Mouse (Mus musculus) urinary bladder, adult 18-20 months (tissue): ENCODE results near the gene Tshr.

Experiments used
- DNase-seq, 2 experiments: peaks; one replicate each; pipeline ENCODE4 v3.0.0; 2022; ENCODE audit warnings: low spot score in 2 of 2, mixed read lengths in 2 of 2

Tshr gene

DNA sequence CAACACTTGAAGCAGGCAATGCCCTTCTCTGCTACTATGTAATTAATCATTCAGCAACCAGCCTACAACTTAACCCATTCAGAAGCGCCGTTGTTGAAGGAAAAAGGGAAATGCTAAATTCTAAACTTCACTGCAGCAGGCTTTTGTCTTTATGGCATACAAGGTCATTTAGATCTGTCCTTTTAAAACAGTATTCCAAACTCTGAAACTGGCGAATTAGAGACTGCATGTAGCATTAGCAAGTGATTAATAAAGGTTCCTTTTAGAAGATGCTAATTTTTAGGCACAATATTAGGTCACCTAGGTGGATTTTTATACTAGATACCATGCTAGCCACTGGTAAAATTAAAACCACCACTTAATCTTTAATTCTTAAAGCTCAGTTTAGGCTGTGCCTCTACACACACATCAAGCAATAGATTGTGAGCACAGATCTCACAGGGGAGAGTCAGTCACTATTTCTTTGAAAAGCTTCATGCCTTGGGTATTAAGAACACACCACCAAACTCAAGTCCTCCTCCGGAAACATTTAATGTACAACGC lies 203.2 kb downstream of the Tshr start:
- DNase-seq: no peak

DNA sequence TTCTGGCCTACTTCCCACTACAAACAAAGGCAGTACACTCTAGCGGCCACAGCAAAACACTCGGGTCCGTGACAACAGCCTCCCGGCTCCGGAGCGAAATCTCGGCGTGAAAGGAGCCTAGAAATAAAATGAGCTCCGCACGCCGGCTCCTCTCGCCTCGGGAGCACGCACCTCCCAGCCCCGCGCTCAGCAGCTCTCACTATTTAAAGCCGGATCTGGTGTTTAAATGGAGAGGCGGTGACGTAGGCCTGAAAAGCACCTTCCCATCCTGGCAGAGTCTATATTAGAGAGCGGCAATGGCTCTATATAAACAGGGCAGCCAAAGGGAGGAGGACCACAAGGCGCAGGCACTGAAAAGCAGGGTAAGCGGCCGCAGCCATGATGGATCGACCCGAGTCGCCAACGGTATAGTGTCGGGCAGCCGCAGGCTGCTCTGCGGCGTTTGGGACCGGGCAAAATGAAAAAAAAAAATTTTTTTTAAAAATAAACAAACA lies 203.9 kb downstream of the Tshr start:
- DNase-seq: peak; percentile 83 to 89

DNA sequence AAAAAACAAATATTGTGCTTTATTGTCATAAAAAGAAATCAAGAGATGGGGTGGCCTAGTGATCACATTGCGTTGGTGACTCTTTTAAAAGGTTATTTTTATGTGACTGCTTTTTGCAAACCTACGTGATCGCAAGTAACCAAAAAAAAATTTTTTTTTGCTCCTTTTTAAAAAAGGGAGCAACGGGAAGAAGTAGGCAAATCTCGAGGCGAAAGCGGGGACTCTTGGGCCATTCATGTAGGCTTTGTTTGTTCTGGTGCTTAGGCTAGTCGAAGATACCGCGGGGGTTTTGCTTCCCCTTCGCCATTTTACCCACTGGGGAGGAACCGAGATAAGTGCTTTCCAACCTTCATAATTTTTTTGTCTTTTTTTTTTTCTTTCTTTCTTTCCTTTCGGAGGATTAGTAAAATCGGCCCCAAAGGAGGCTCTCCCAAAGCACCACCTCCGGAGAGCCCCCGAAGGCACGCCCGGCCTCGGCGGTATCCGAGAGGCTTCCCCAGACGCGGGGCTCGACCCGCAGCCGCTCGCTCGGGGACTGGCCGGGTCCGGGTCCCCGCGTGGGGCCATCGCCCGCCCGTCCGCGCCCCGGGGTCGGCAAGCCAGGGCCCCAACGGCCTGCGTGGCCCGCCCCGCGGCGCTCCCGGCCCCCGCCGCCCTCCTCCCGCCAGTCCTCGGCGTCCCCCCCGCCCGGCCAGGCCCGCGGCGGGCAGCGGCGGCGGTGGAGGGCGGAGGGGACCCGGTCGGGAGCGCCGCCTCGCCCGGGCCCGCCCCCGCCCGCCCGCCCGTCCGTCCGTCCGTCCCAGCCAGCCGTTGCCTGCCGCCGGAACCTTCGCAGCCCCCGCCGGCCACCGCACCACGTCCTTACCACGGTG lies 204.5 kb downstream of the Tshr start:
- DNase-seq: peak; percentile 22 to 59

DNA sequence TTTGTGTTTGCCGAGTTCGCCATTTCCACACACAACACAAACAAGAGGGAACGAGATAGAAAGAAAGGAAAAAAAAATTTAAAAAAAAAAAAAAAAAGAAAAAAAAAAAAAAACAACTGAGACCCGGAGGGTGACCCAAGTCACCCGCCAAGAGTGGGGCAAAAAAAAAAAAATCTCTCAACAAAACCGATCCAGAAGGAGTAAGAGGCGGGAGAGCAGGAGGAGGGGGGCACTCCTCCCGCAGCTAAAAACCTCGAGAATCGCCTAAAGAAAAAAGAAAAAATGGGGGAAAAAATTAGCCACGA lies 205.1 kb downstream of the Tshr start:
- DNase-seq: no peak

DNA sequence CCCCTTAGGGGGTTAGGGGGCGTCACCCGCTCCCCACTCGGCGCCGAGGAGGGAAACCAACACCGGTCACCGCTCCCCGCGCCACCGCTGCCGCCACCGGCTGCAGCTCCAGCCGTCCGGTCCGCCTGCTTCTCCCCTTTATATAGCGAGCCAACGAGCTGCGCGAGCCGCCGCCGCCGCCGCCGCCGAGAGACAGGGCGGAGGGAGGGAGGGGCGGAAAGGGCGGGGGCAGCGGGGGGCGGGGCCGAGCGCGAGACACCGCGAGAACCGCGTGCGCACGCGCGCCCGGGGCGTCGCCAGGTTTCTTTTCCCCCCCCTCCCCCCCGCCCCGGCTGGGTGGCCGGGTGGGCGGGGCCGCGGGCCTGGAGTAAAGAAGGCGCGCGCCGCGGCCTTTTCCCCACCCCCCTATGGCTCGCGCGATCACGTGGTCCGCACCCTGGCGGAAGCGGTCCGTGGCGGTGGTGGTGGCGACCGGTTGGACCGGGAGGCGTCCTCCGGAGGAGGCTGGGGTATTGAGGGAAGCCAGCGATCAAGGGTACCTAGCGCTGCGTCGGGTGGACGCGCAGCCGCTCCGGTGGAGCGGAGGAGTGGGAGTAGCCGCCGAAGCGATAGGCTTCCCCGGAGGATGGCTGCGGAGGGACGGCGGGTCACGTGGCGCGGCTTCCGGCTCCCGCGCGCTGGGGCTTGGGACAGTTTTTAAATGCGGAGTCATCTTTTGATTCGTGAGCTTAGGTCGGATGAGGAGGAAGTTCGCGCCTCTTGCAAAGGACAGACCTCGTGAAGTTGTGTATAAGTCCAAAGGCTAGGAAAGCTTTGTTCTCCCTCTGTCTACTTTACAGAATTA lies 205.7 kb downstream of the Tshr start, which contains the start of gene Gtf2a1:
Gene Gtf2a1 (minus strand): TSS at position 641 of the 844 bp plus-strand sequence.
- peak; percentile 88 to 91 for DNase-seq

DNA sequence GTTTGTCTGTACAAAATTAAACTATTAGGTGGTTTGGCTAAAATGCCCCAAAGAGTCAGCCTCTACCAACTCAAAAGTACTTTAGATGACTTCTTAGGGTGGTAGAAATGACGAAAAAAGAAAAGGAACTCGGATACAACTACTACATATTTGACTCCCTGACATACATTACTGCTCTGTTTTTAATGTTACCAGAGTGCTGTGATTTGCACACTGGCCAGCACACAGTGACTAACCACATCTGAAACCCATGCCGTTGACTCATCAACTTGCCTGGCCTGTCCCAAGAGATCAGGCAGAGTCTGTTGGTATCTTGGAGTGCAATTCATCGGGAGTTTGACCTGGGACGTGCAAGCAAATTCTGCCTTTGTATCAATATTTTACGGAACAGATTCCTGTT lies 206.4 kb downstream of the Tshr start:
- DNase-seq: peak; percentile 18 to 47

DNA sequence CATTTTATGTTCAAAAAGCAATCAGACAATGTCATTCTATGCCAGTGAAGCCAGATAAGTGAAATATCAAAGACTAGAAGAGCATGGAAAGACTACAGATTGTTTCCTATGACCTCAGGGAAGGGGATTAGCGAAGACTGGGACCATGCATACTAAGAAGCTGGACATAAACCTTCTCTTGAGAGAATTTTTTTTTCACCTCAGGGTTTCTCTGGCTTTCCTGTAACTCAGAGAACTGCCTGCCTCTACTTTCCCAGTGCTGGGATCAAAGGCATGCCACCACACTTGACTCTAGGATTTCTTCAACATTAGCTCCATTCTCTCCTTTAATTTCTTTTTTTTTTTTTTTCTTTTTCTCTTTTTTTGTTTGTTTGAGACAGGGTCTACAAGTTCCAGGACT lies 206.8 kb downstream of the Tshr start:
- no peak for DNase-seq

DNA sequence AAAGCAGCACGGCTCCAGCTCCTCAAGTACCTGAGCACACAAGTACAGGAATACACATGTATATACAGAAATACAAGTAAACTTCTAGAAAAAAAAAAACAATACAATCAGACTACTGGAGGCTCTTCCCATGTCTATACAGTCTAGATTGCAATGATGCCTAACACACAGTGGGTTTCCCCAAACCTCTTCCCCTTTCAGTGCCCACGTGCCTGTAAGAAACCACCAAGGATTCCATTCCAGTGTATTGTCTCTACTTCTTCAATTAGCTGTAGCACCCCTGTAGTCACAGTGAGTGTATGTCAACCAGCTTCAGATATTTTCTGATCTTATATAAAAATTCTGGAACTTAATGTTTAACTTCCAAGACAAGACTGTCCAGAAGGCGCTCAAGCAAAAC lies 207.8 kb downstream of the Tshr start:
- DNase-seq: no peak
